Mouse (Mus musculus) Patski (cell line): ENCODE results near the gene Olfr772. TPM values are rescaled to one million over a fixed set of nuclear protein-coding genes. Genes with fewer than 3 reads are reported as not detected.
"Not testable (repeated sequence)": the region's sequence is repeated elsewhere in the genome, so short reads cannot be mapped to it uniquely, and the experiment has no call there.

Experiments
- ATAC-seq: fragments of 100-300 bp; one replicate; pipeline ENCODE4 v1.8.0; 2021
- CTCF ChIA-PET: fragments of 350-600 bp; sonication (Branson Sonifier 250); formaldehyde crosslinking; loops from one replicate; lab custom pipeline; 2022; ENCODE audit warnings: inconsistent platforms; lab: Charles Lee
- POLR2A ChIA-PET: fragments of 350-600 bp; sonication (Branson Sonifier 250); formaldehyde crosslinking; loops from one replicate; lab custom pipeline; 2022; ENCODE audit warnings: antibody characterized with exemption, inconsistent platforms; lab: Charles Lee
- DNase-seq: peaks from one replicate; pipeline ENCODE4 v3.0.0-alpha.2; 2011; ENCODE audit warnings: low read depth, low spot score
- H3K27me3 ChIP-seq: fragments of 371-371 bp; one replicate; pipeline ENCODE4 v1.5.1; 2021
- CTCF ChIP-seq: fragments of 100-300 bp; IDR thresholded peaks from one replicate; pipeline ENCODE4 v1.5.1; 2021
- in situ Hi-C: fragments of 300-500 bp; cut with MboI; formaldehyde crosslinking; loops from 3 replicates; pipeline ENCODE4 v1.11.1; 2018; ENCODE audit warnings: low pct_unique_long_range_greater_than_20kb, mixed read lengths
- polyA plus RNA-seq: library from polyadenylated mRNA; unstranded; gene quantifications from one replicate; pipeline ENCODE4 v1.2.3, GENCODE M21; 2021

The Olfr772 gene
- not detected for polyA plus RNA-seq

- in situ Hi-C loops, ATAC-seq, DNase-seq, CTCF ChIA-PET, POLR2A ChIA-PET, H3K27me3 ChIP-seq: not testable (repeated sequence)
Observed at GRCm38 (mm10) chr10:129177821-129178220, at the start of gene Olfr772. Olfr772 (minus strand) TSS chr10:129177921.

GRCm38 (mm10) chr10:129187319-129187718, 9.6 kb upstream of the Olfr772 start, which contains the start of gene Olfr773:
Olfr773 (minus strand) TSS chr10:129187419.
- in situ Hi-C loops, H3K27me3 ChIP-seq, POLR2A ChIA-PET, DNase-seq, ATAC-seq, CTCF ChIA-PET: not testable (repeated sequence)

- TF ChIP-seq CTCF, result no peak
- DNase-seq (no peak), ATAC-seq (no peak)
- in situ Hi-C loops, result no loop called here
- ChIA-PET POLR2A (no interaction called here), CTCF (no interaction called here)
- peaks cover 14% of the 10 kb centered on the region for H3K27me3 ChIP-seq
Observed at GRCm38 (mm10) chr10:129164651-129165050, 13.1 kb downstream of the Olfr772 start, which contains the start of gene Olfr771. Olfr771 (minus strand) TSS chr10:129164751.

- ATAC-seq, result no peak
Observed at GRCm38 (mm10) chr10:129138898-129139297, 38.8 kb downstream of the Olfr772 start, which contains the start of gene Olfr770. Olfr770 (minus strand) TSS chr10:129138998.

More at GRCm38 (mm10) chr10:129138898-129139297, 38.8 kb downstream of the Olfr772 start, which contains the start of gene Olfr770:
- no peak for TF ChIP-seq CTCF
- ChIA-PET POLR2A (no interaction called here), CTCF (no interaction called here)
- no peak for DNase-seq
- in situ Hi-C loops, result no loop called here
- no peaks in the 10 kb centered on the region for H3K27me3 ChIP-seq

Other genes with a start within 250 kb of the Olfr772 start
- gene Itga7, start 244.1 kb downstream of the Olfr772 start, polyA plus RNA-seq, result 20.3 TPM
- 6.1 TPM for gene Mettl7b, start 216.9 kb downstream of the Olfr772 start, polyA plus RNA-seq
- not detected for gene Olfr9, start 188.5 kb downstream of the Olfr772 start, polyA plus RNA-seq
- not detected for gene Olfr763, start 167.1 kb downstream of the Olfr772 start, polyA plus RNA-seq
- not detected for gene Olfr764-ps1, start 138.0 kb downstream of the Olfr772 start, polyA plus RNA-seq
- gene Olfr765, start 127.9 kb downstream of the Olfr772 start, polyA plus RNA-seq, result not detected
- not detected for gene Olfr766-ps1, start 108.9 kb downstream of the Olfr772 start, polyA plus RNA-seq
- gene Olfr767, start 95.0 kb downstream of the Olfr772 start, polyA plus RNA-seq, result 0.03 TPM
- not detected for gene Olfr768, start 78.5 kb downstream of the Olfr772 start, polyA plus RNA-seq
- gene Olfr769, start 60.1 kb downstream of the Olfr772 start, polyA plus RNA-seq, result not detected
- gene Olfr770, start 38.9 kb downstream of the Olfr772 start, polyA plus RNA-seq, result not detected
- gene Olfr771, start 13.2 kb downstream of the Olfr772 start, polyA plus RNA-seq, result not detected
- gene Olfr773, start 9.5 kb upstream of the Olfr772 start, polyA plus RNA-seq, result not detected
- not detected for gene Olfr774, start 58.3 kb upstream of the Olfr772 start, polyA plus RNA-seq
- gene Olfr775, start 70.5 kb upstream of the Olfr772 start, polyA plus RNA-seq, result not detected
- not detected for gene Olfr776, start 81.2 kb upstream of the Olfr772 start, polyA plus RNA-seq
- not detected for gene Olfr777, start 93.6 kb upstream of the Olfr772 start, polyA plus RNA-seq
- gene Olfr780, start 140.2 kb upstream of the Olfr772 start, polyA plus RNA-seq, result not detected
- gene Olfr781, start 150.9 kb upstream of the Olfr772 start, polyA plus RNA-seq, result not detected
- not detected for gene Olfr782, start 170.9 kb upstream of the Olfr772 start, polyA plus RNA-seq
- 0.01 TPM for gene Olfr784, start 206.2 kb upstream of the Olfr772 start, polyA plus RNA-seq
- not detected for gene Olfr785, start 227.5 kb upstream of the Olfr772 start, polyA plus RNA-seq
- gene Olfr786, start 249.4 kb upstream of the Olfr772 start, polyA plus RNA-seq, result not detected